In genomic region chr19:7226511-7226914, GRCm38 (mm10) we compare ENCODE assay signal across 12 mouse cellular contexts. TPM values are rescaled to one million over a fixed set of nuclear protein-coding genes. Genes with fewer than 3 reads are reported as not detected.
A peak's percentile ranks its signal among the peaks of the same experiment; 100 is the strongest.
DNase-seq lines count a peak whose midpoint lies in the region; ATAC-seq and TF ChIP-seq lines count a peak whose summit lies in the region.
"Had no signal": no experiment of that assay in that cellular context is flagged by ENCODE, and none has a peak within 500 bp of the region (broad histone marks: within the 10 kb centered on the region; RNA-seq: fewer than 3 reads in every experiment).

No protein-coding gene starts in this region.

- WGBS in liver, embryonic 12.5 days (ENCODE audit: insufficient replicate concordance), result 67% methylated on average over 6 of the region's 6 CpGs
- WGBS in intestine, postnatal 0 days, result 46% methylated on average over 6 of the region's 6 CpGs

- no peaks in the 10 kb centered on the region for H3K27me3 ChIP-seq in liver, embryonic 12.5 days (replicated peaks)
- no peaks in the 10 kb centered on the region for H3K27me3 ChIP-seq in intestine, postnatal 0 days (replicated peaks; ENCODE audit: control insufficient read depth, insufficient read depth, low read length)

- no peak for ATAC-seq in liver, embryonic 12.5 days
- ATAC-seq in intestine, postnatal 0 days, result peak; percentile 79

- no peaks in the 10 kb centered on the region for H3K9me3 ChIP-seq in liver, embryonic 12.5 days (replicated peaks)
- no peaks in the 10 kb centered on the region for H3K9me3 ChIP-seq in intestine, postnatal 0 days (ENCODE audit: control insufficient read depth)

- no peak overlapping the region for H3K9ac ChIP-seq in liver, embryonic 12.5 days
- H3K9ac ChIP-seq in intestine, postnatal 0 days (ENCODE audit: low read depth, low read length), result no peak overlapping the region
- H3K9ac ChIP-seq: liver, embryonic 14.5 days had no signal

- H3K4me1 ChIP-seq in liver, embryonic 12.5 days, result no peaks in the 10 kb centered on the region
- H3K4me1 ChIP-seq in bone marrow macrophage, adult 2 months (ENCODE audit: control insufficient read depth, insufficient read depth, low read length), result peaks cover 18% of the 10 kb centered on the region
- H3K4me1 ChIP-seq in intestine, postnatal 0 days (replicated peaks; ENCODE audit: control insufficient read depth, insufficient read depth, low read length), result peaks cover 4% of the 10 kb centered on the region; the same call in 1 of the 2 replicates
- H3K4me1 ChIP-seq: hindbrain, embryonic 10.5 days had no signal

- DNase-seq in liver, result peak; percentile 15
- peak; percentile 55 to 59 for DNase-seq in spleen, postnatal 36 days (ENCODE audit: low spot score in 2 of 2)
- DNase-seq in heart, adult 8-10 months (ENCODE audit: low spot score), result no peak
- no peak for DNase-seq in urinary bladder, postnatal 10 days (ENCODE audit: low spot score)
- DNase-seq: cerebellum, postnatal 36 days; thymus, adult 2 months had no signal

- H3K36me3 ChIP-seq in liver, embryonic 12.5 days, result peaks cover 65% of the 10 kb centered on the region
- peaks cover 42% of the 10 kb centered on the region for H3K36me3 ChIP-seq in intestine, postnatal 0 days (ENCODE audit: control insufficient read depth, insufficient read depth)

- H3K27ac ChIP-seq in liver, embryonic 12.5 days, result no peak overlapping the region
- H3K27ac ChIP-seq in bone marrow macrophage, adult 2 months (ENCODE audit: insufficient read depth, low read depth, low read length), result peak overlapping the region; percentile 37
- H3K27ac ChIP-seq in intestine, postnatal 0 days (ENCODE audit: low read depth, low read length), result peak overlapping the region; percentile 91
- H3K27ac ChIP-seq: hindbrain, embryonic 10.5 days; left cerebral cortex, adult 2 months; liver, embryonic 14.5 days had no signal

- TF ChIP-seq POLR2A in bone marrow macrophage, adult 2 months (IDR thresholded peaks at IDR 0.05; ENCODE audit: borderline replicate concordance, low read depth, low read length), result no peak

- no peak for TF ChIP-seq CTCF in bone marrow macrophage, adult 2 months (IDR thresholded peaks at IDR 0.05; ENCODE audit: low read depth, low read length)
- no peak for TF ChIP-seq CTCF in intestine, postnatal 0 days (IDR thresholded peaks at IDR 0.05; ENCODE audit: low read depth)

- no peak overlapping the region for H3K4me2 ChIP-seq in liver, embryonic 12.5 days
- H3K4me2 ChIP-seq in intestine, postnatal 0 days (replicated peaks; ENCODE audit: low read depth), result 0 out of 2 replicates have a peak overlapping the region, but pooled peaks have one; percentile 9

- no peak overlapping the region for H3K4me3 ChIP-seq in liver, embryonic 12.5 days
- no peak overlapping the region for H3K4me3 ChIP-seq in bone marrow macrophage, adult 2 months (ENCODE audit: insufficient read depth, low read length)
- no peak overlapping the region for H3K4me3 ChIP-seq in intestine, postnatal 0 days (ENCODE audit: low read depth, low read length)
- H3K4me3 ChIP-seq: hindbrain, embryonic 10.5 days; left cerebral cortex, adult 2 months had no signal

RNA-seq across cellular contexts. Expression of gene Cox8a, which starts 9.1 kb away (rescaled TPM):
- 915 and 936 TPM in 2 replicates for polyA plus RNA-seq in liver, embryonic 12.5 days (2016; fragmentation: Nextera tagmentation; extraction: Ambion mirVana)
- 562 and 638 TPM in 2 replicates for polyA plus RNA-seq in bone marrow macrophage, adult 2 months (2012; ENCODE audit: insufficient read depth, insufficient read length, missing spikeins)
- polyA plus RNA-seq in intestine, postnatal 0 days (2015; fragmentation: Nextera tagmentation; extraction: Ambion mirVana), result 2,194 and 2,204 TPM in 2 replicates
- total RNA-seq in heart, adult 8-10 months (2022), result 100 to 1,000 TPM; 406 to 459 (median 432) TPM

RNA-seq across cellular contexts. Expression of gene Naa40, which starts 14.5 kb away (rescaled TPM):
- polyA plus RNA-seq in liver, embryonic 12.5 days (2016; fragmentation: Nextera tagmentation; extraction: Ambion mirVana), result 42.0 and 44.8 TPM in 2 replicates
- polyA plus RNA-seq in bone marrow macrophage, adult 2 months (2012; ENCODE audit: insufficient read depth, insufficient read length, missing spikeins), result 26.0 and 27.4 TPM in 2 replicates
- polyA plus RNA-seq in intestine, postnatal 0 days (2015; fragmentation: Nextera tagmentation; extraction: Ambion mirVana), result 18.6 and 19.7 TPM in 2 replicates
- total RNA-seq in heart, adult 8-10 months (2022), result 10 to 100 TPM; 11.7 to 21.1 (median 17.1) TPM

RNA-seq across cellular contexts. Expression of gene Otub1, which starts 20.4 kb away (rescaled TPM):
- 85.0 and 85.2 TPM in 2 replicates for polyA plus RNA-seq in liver, embryonic 12.5 days (2016; fragmentation: Nextera tagmentation; extraction: Ambion mirVana)
- polyA plus RNA-seq in bone marrow macrophage, adult 2 months (2012; ENCODE audit: insufficient read depth, insufficient read length, missing spikeins), result 88.1 and 91.4 TPM in 2 replicates
- polyA plus RNA-seq in intestine, postnatal 0 days (2015; fragmentation: Nextera tagmentation; extraction: Ambion mirVana), result 121 and 126 TPM in 2 replicates
- 10 to 100 TPM; 62.2 to 71.6 (median 68.0) TPM for total RNA-seq in heart, adult 8-10 months (2022)

RNA-seq across cellular contexts. Expression of gene Rcor2, which starts 40.6 kb away (rescaled TPM):
- polyA plus RNA-seq in liver, embryonic 12.5 days (2016; fragmentation: Nextera tagmentation; extraction: Ambion mirVana), result 4.0 and 5.1 TPM in 2 replicates
- 0.53 and 1.5 TPM in 2 replicates for polyA plus RNA-seq in bone marrow macrophage, adult 2 months (2012; ENCODE audit: insufficient read depth, insufficient read length, missing spikeins)
- 1.5 and 2.2 TPM in 2 replicates for polyA plus RNA-seq in intestine, postnatal 0 days (2015; fragmentation: Nextera tagmentation; extraction: Ambion mirVana)
- 10 to 100 TPM in 1 of 4 experiments, 1 to 10 TPM in 3; 5.5 to 12.7 (median 7.3) TPM for total RNA-seq in heart, adult 8-10 months (2022)

Comparison
In these comparisons a context has a peak if more than half of its experiments do, and no peak if none do; other contexts are left out.
1. DNase-seq: peak in liver (single experiment) and spleen, postnatal 36 days (2 of 2); none in heart, adult 8-10 months (single experiment) and urinary bladder, postnatal 10 days (single experiment).